Mouse (Mus musculus) effector memory CD4-positive, alpha-beta T cell, adult 5 months (primary cell): ENCODE data around the gene Il18bp. TPM values are rescaled to one million over a fixed set of nuclear protein-coding genes. Genes with fewer than 3 reads are reported as not detected.

Experiments
- polyA plus RNA-seq: library from polyadenylated mRNA; unstranded; fragments of 100-300 nt; shearing (Covaris generic); gene quantifications from one replicate; pipeline ENCODE4 v1.2.1, GENCODE M21; 2017

Gene Il18bp
- polyA plus RNA-seq, result 3.2 TPM

GRCm38 (mm10) chr7:102018590-102018989 is at the start of gene Il18bp:
TSS of gene Il18bp (minus strand) at chr7:102018690.

GRCm38 (mm10) chr7:102065046-102065891 is 46.8 kb upstream of the Il18bp start, which contains the start of the genes Rnf121, Xndc1 and Xntrpc:
TSS of gene Rnf121 (minus strand) at chr7:102065469.
TSS of gene Xndc1 (plus strand) at chr7:102065511.
TSS of gene Xntrpc (plus strand) at chr7:102065713.

Other genes with a start within 250 kb of the Il18bp start
- not detected for gene Phox2a, start 200.4 kb downstream of the Il18bp start, polyA plus RNA-seq
- gene Inppl1, start 180.5 kb downstream of the Il18bp start, polyA plus RNA-seq, result 9.6 TPM
- gene Folr2, start 161.5 kb downstream of the Il18bp start, polyA plus RNA-seq, result not detected
- 31.1 TPM for gene Anapc15, start 155.0 kb downstream of the Il18bp start, polyA plus RNA-seq
- gene Folr1, start 147.9 kb downstream of the Il18bp start, polyA plus RNA-seq, result not detected
- 83.3 TPM for gene Lamtor1, start 112.8 kb downstream of the Il18bp start, polyA plus RNA-seq
- gene Tomt, start 112.3 kb downstream of the Il18bp start, polyA plus RNA-seq, result 0.57 TPM
- gene Lrrc51, start 84.8 kb downstream of the Il18bp start, polyA plus RNA-seq, result 0.44 TPM
- 138 TPM for gene Numa1, start 84.6 kb downstream of the Il18bp start, polyA plus RNA-seq
- gene Rnf121, start 46.8 kb upstream of the Il18bp start, polyA plus RNA-seq, result 20.0 TPM
- 27.8 TPM for gene Xndc1, start 46.8 kb upstream of the Il18bp start, polyA plus RNA-seq
- 0.20 TPM for gene Xntrpc, start 47.0 kb upstream of the Il18bp start, polyA plus RNA-seq
- not detected for gene Trpc2, start 64.4 kb upstream of the Il18bp start, polyA plus RNA-seq
- not detected for gene Art1, start 83.1 kb upstream of the Il18bp start, polyA plus RNA-seq
- 0.25 TPM for gene Art5, start 90.8 kb upstream of the Il18bp start, polyA plus RNA-seq
- not detected for gene Chrna10, start 98.1 kb upstream of the Il18bp start, polyA plus RNA-seq
- 187 TPM for gene Nup98, start 191.5 kb upstream of the Il18bp start, polyA plus RNA-seq
- 37.9 TPM for gene Pgap2, start 191.5 kb upstream of the Il18bp start, polyA plus RNA-seq
- 608 TPM for gene Rhog, start 237.4 kb upstream of the Il18bp start, polyA plus RNA-seq
- 165 TPM for gene Stim1, start 249.1 kb upstream of the Il18bp start, polyA plus RNA-seq